Mouse (Mus musculus) thymus, adult 2 months (tissue): ENCODE data around the gene Ubr3.

Source experiments
- CTCF ChIP-seq: fragments of 200-500 bp; IDR thresholded peaks from 2 replicates; pipeline ENCODE4 v1.5.1; 2012; ENCODE audit warnings: mild to moderate bottlenecking, control low read depth, low read length, moderate library complexity, borderline replicate concordance; ENCODE audit not compliant: control insufficient read depth, poor library complexity, insufficient read depth; ENCODE audit errors: extremely low read depth
- POLR2A ChIP-seq: fragments of 200-500 bp; IDR thresholded peaks from 2 replicates; pipeline ENCODE4 v1.6.1; 2012; ENCODE audit warnings: mild to moderate bottlenecking, low read length, control low read depth, moderate library complexity; ENCODE audit not compliant: control insufficient read depth, poor library complexity, insufficient read depth; ENCODE audit errors: extremely low read depth

- TF ChIP-seq CTCF, result 0 out of 2 replicates have a peak, but pooled peaks have one; percentile 28
- no peak for TF ChIP-seq POLR2A
Observed at GRCm38 (mm10) chr2:69897618-69898575, 851 bp downstream of the Ubr3 start.
